Mouse (Mus musculus): ENCODE results near the gene Vwa2.

The Vwa2 gene

GRCm38 (mm10) chr19:56947971-56948610, 74.0 kb downstream of the Vwa2 start:
- no peak for DNase-seq (ENCODE audit: low read depth, low spot score)

- DNase-seq (ENCODE audit: low read depth, low spot score) = no peak
Measured at GRCm38 (mm10) chr19:56949868-56950267, 75.8 kb downstream of the Vwa2 start.

GRCm38 (mm10) chr19:56950818-56951217, 76.8 kb downstream of the Vwa2 start:
- DNase-seq (ENCODE audit: low read depth, low spot score) = no peak

GRCm38 (mm10) chr19:56953856-56954255, 79.8 kb downstream of the Vwa2 start:
- DNase-seq (ENCODE audit: low read depth, low spot score) = no peak

- DNase-seq (ENCODE audit: low read depth, low spot score) = no peak
Measured at GRCm38 (mm10) chr19:56954857-56955256, 80.8 kb downstream of the Vwa2 start.

GRCm38 (mm10) chr19:56955568-56956513, 81.8 kb downstream of the Vwa2 start:
- no peak for DNase-seq (ENCODE audit: low read depth, low spot score)

- no peak for DNase-seq (ENCODE audit: low read depth, low spot score)
Measured at GRCm38 (mm10) chr19:56958011-56958410, 84.0 kb downstream of the Vwa2 start.

- DNase-seq (ENCODE audit: low read depth, low spot score) = no peak
Measured at GRCm38 (mm10) chr19:56958582-56959021, 84.6 kb downstream of the Vwa2 start.

GRCm38 (mm10) chr19:56959057-56959456, 85.0 kb downstream of the Vwa2 start:
- DNase-seq (ENCODE audit: low read depth, low spot score) = no peak

GRCm38 (mm10) chr19:56959601-56960000, 85.6 kb downstream of the Vwa2 start:
- DNase-seq (ENCODE audit: low read depth, low spot score) = no peak

Measured in retina, adult 2 months (tissue).